In genomic region chr3:54379981-54380380, GRCm38 (mm10) we compare ENCODE assay signal across 24 mouse cellular contexts. TPM values are rescaled to one million over a fixed set of nuclear protein-coding genes. Genes with fewer than 3 reads are reported as not detected.
A peak's percentile ranks its signal among the peaks of the same experiment; 100 is the strongest.
DNase-seq lines count a peak whose midpoint lies in the region; ATAC-seq and TF ChIP-seq lines count a peak whose summit lies in the region.
"Had no signal": no experiment of that assay in that cellular context is flagged by ENCODE, and none has a peak within 500 bp of the region (broad histone marks: within the 10 kb centered on the region; RNA-seq: fewer than 3 reads in every experiment).

No protein-coding gene starts in this region.

- TF ChIP-seq RAD21 in CH12.LX (IDR thresholded peaks at IDR 0.05; ENCODE audit: low read depth, low read length): no peak

- H3K27me3 ChIP-seq in kidney, embryonic 15.5 days: no peaks in the 10 kb centered on the region
- no peaks in the 10 kb centered on the region for H3K27me3 ChIP-seq in kidney, embryonic 16.5 days (ENCODE audit: insufficient read depth, low read length)
- H3K27me3 ChIP-seq in CH12.LX (replicated peaks): no peaks in the 10 kb centered on the region
- H3K27me3 ChIP-seq: embryonic facial prominence, embryonic 12.5 days; embryonic facial prominence, embryonic 15.5 days; hindbrain, embryonic 12.5 days; hindbrain, embryonic 15.5 days had no signal

- TF ChIP-seq EP300 in CH12.LX (IDR thresholded peaks at IDR 0.05; ENCODE audit: low read length): no peak

- no peaks in the 10 kb centered on the region for H3K79me2 ChIP-seq in CH12.LX (replicated peaks; ENCODE audit: control insufficient read depth, extremely low read depth, insufficient read depth, poor library complexity, severe bottlenecking)

- no peak overlapping the region for H3K9ac ChIP-seq in kidney, embryonic 15.5 days
- no peak overlapping the region for H3K9ac ChIP-seq in kidney, embryonic 16.5 days (replicated peaks; ENCODE audit: low read length)
- no peak overlapping the region for H3K9ac ChIP-seq in CH12.LX (ENCODE audit: insufficient read depth, low read depth)
- H3K9ac ChIP-seq: embryonic facial prominence, embryonic 12.5 days; embryonic facial prominence, embryonic 15.5 days; forebrain, postnatal 0 days; hindbrain, embryonic 12.5 days; hindbrain, embryonic 15.5 days had no signal

- in situ Hi-C loops in CH12.LX (cut with MboI; ENCODE audit: low pct_ligation_motif_present, low pct_unique_long_range_greater_than_20kb, low sequenced_read_pairs): no loop called here

- ATAC-seq in kidney, embryonic 15.5 days (replicated peaks; ENCODE audit: low FRiP score): no peak
- no peak for ATAC-seq in kidney, embryonic 16.5 days (ENCODE audit: low FRiP score, low TSS enrichment)
- ATAC-seq: activated CD4-positive, CD25-positive, alpha-beta regulatory T cell, adult 4 months; forebrain, embryonic 14.5 days; forebrain, postnatal 0 days had no signal

- no peak overlapping the region for H3K27ac ChIP-seq in kidney, embryonic 15.5 days
- H3K27ac ChIP-seq in kidney, embryonic 16.5 days (ENCODE audit: low read length): no peak overlapping the region
- H3K27ac ChIP-seq in CH12.LX (ENCODE audit: insufficient read depth, low read depth): no peak overlapping the region
- H3K27ac ChIP-seq: embryonic facial prominence, embryonic 12.5 days; embryonic facial prominence, embryonic 15.5 days; gastrocnemius, adult 2 months; hindbrain, embryonic 12.5 days; hindbrain, embryonic 15.5 days had no signal

- no peaks in the 10 kb centered on the region for H3K36me3 ChIP-seq in kidney, embryonic 15.5 days
- H3K36me3 ChIP-seq in kidney, embryonic 16.5 days (ENCODE audit: insufficient read depth, low read length): no peaks in the 10 kb centered on the region
- H3K36me3 ChIP-seq in CH12.LX (replicated peaks in 1 of 2; ENCODE audit: control insufficient read depth in 1 of 2, insufficient read depth in 1 of 2, low read length in 1 of 2): no peaks in the 10 kb centered on the region
- H3K36me3 ChIP-seq: hindbrain, embryonic 12.5 days; hindbrain, embryonic 15.5 days had no signal

- TF ChIP-seq CTCF in CH12.LX (conservative IDR thresholded peaks at IDR 0.05 in 1 of 2, IDR thresholded peaks at IDR 0.05 in 1 of 2; ENCODE audit: low read depth in 2 of 2, low read length in 2 of 2): no peak

- no peak overlapping the region for H3K4me3 ChIP-seq in kidney, embryonic 15.5 days (replicated peaks)
- H3K4me3 ChIP-seq in kidney, embryonic 16.5 days (ENCODE audit: low read length): no peak overlapping the region
- no peak overlapping the region for H3K4me3 ChIP-seq in CH12.LX (replicated peaks in 1 of 3; ENCODE audit: low read depth in 2 of 3, low read length in 2 of 3, poor library complexity in 1 of 3)
- H3K4me3 ChIP-seq: embryonic facial prominence, embryonic 12.5 days; embryonic facial prominence, embryonic 15.5 days; gastrocnemius, adult 2 months; hindbrain, embryonic 12.5 days; hindbrain, embryonic 15.5 days had no signal

- dilution Hi-C loops in CH12.LX (cut with MboI; ENCODE audit: extremely low pct_ligation_motif_present, extremely low pct_unique_long_range_greater_than_20kb, low sequenced_read_pairs): no loop called here

- 0 out of 2 replicates have a peak, but pooled peaks cover 3% of the 10 kb centered on the region for H3K4me1 ChIP-seq in kidney, embryonic 15.5 days
- H3K4me1 ChIP-seq in kidney, embryonic 16.5 days (ENCODE audit: insufficient read depth, low read length): no peaks in the 10 kb centered on the region
- H3K4me1 ChIP-seq in CH12.LX (ENCODE audit: control insufficient read depth in 1 of 2, insufficient read depth in 2 of 2): peaks cover 0 to 12% of the 10 kb centered on the region in 2 experiments; a peak in 2 of 4 replicates
- H3K4me1 ChIP-seq: embryonic facial prominence, embryonic 12.5 days; embryonic facial prominence, embryonic 15.5 days; hindbrain, embryonic 15.5 days had no signal

- TF ChIP-seq POLR2A in CH12.LX (IDR thresholded peaks at IDR 0.05; ENCODE audit: low read depth, low read length): no peak

- H3K9me3 ChIP-seq in kidney, embryonic 15.5 days (replicated peaks): no peaks in the 10 kb centered on the region
- H3K9me3 ChIP-seq in kidney, embryonic 16.5 days (ENCODE audit: low read length): no peaks in the 10 kb centered on the region
- no peaks in the 10 kb centered on the region for H3K9me3 ChIP-seq in CH12.LX (replicated peaks; ENCODE audit: low read length)
- H3K9me3 ChIP-seq: embryonic facial prominence, embryonic 12.5 days; embryonic facial prominence, embryonic 15.5 days; hindbrain, embryonic 12.5 days; hindbrain, embryonic 15.5 days had no signal

- 45% methylated on average over 4 of the region's 4 CpGs for WGBS in kidney, embryonic 15.5 days
- 41% methylated on average over 4 of the region's 4 CpGs for WGBS in kidney, embryonic 16.5 days

- peak; percentile 2 for DNase-seq in kidney, adult 9 months
- DNase-seq in kidney, postnatal 14 days: peak; percentile 41
- no peak for DNase-seq in CH12.LX (ENCODE audit: extremely low read depth)
- DNase-seq in adrenal gland, adult 18-20 months (ENCODE audit: low spot score in 2 of 2): no peak
- DNase-seq: adrenal gland, postnatal 10 days; adrenal gland, postnatal 36 days; B cell, adult 2 months; cerebellum, adult 2 months; cerebellum, adult 9-11 months; cerebellum, postnatal 25 days; forebrain, postnatal 0 days; gastrocnemius, adult 2 months; gastrocnemius, postnatal 14 days; heart, adult 11 months had no signal

- H3K4me2 ChIP-seq in kidney, embryonic 15.5 days: no peak overlapping the region
- no peak overlapping the region for H3K4me2 ChIP-seq in kidney, embryonic 16.5 days (replicated peaks; ENCODE audit: low read depth, low read length)
- H3K4me2 ChIP-seq in CH12.LX (ENCODE audit: insufficient read depth, low read depth, poor library complexity, severe bottlenecking): no peak overlapping the region
- H3K4me2 ChIP-seq: embryonic facial prominence, embryonic 12.5 days; embryonic facial prominence, embryonic 15.5 days; heart, embryonic 11.5 days; hindbrain, embryonic 12.5 days; hindbrain, embryonic 15.5 days had no signal

TF ChIP-seq in CH12.LX, 34 proteins besides CTCF, POLR2A, EP300 and RAD21:
- TF ChIP-seq MAFK (IDR thresholded peaks at IDR 0.05; ENCODE audit: insufficient replicate concordance, low read length): 0 out of 2 replicates have a peak, but pooled peaks have one; percentile 18
- no peak for TF ChIP-seq NRF1 (IDR thresholded peaks at IDR 0.05; ENCODE audit: low read depth, low read length)
- TF ChIP-seq SMC3 (IDR thresholded peaks at IDR 0.05; ENCODE audit: low read depth, low read length): no peak
- TF ChIP-seq USF1 (IDR thresholded peaks at IDR 0.05; ENCODE audit: low read depth, low read length): no peak

RNA-seq across cellular contexts. Expression of gene Postn, which starts 19.1 kb away (rescaled TPM):
- polyA plus RNA-seq in kidney, embryonic 15.5 days (2015; fragmentation: Nextera tagmentation; extraction: Ambion mirVana): 117 and 153 TPM in 2 replicates
- polyA plus RNA-seq in kidney, embryonic 16.5 days (2015; fragmentation: Nextera tagmentation; extraction: Ambion mirVana): 108 and 117 TPM in 2 replicates
- 0.42 and 0.59 TPM in 2 replicates for total RNA-seq in CH12.LX (2012; rRNA removed)
- total RNA-seq in CH12.LX (2014; rRNA removed): 2.3 and 2.6 TPM in 2 replicates
- polyA plus RNA-seq in CH12.LX (2012; ENCODE audit: insufficient read length, low read depth): 1.7 and 2.6 TPM in 2 replicates
- 10 to 100 TPM; 42.0 to 52.4 TPM for total RNA-seq in adrenal gland, adult 18-20 months (2021)
- total RNA-seq: common myeloid progenitor, adult 5-6 weeks had no signal

Comparison
In these comparisons a context has a peak if more than half of its experiments do, and no peak if none do; other contexts are left out.
1. DNase-seq: peak in kidney, adult 9 months (single experiment) and kidney, postnatal 14 days (single experiment); none in CH12.LX (single experiment) and adrenal gland, adult 18-20 months (0 of 2).
2. RNA of gene Postn, which starts 19.1 kb away (polyA plus RNA-seq): 117 to 153 TPM in kidney, embryonic 15.5 days and 108 to 117 TPM in kidney, embryonic 16.5 days; 1.7 to 2.6 TPM in CH12.LX; every median in the first group is over 10 times any median in the second.